Mouse (Mus musculus) left cerebral cortex, postnatal 10 days (tissue): ENCODE data around the gene Nrsn2. TPM values are rescaled to one million over a fixed set of nuclear protein-coding genes. Genes with fewer than 3 reads are reported as not detected.

ENCODE experiments used
- DNase-seq, 2 experiments: peaks; one replicate each; pipeline ENCODE4 v3.0.0; 2021 to 2022; ENCODE audit warnings: low spot score in 2 of 2, mixed read lengths in 1 of 2; ENCODE audit errors: extremely low spot score in 1 of 2
- intact Hi-C: fragments of 180-260 bp; cut with DNase I; formaldehyde crosslinking; loops from one replicate; pipeline ENCODE4 v1.15.1; 2025
- total RNA-seq, 2 experiments: library from RNA; stranded (reverse); gene quantifications; 2 replicates each; pipeline ENCODE4 v1.2.3; 2021

Nrsn2 gene
- total RNA-seq, 2 experiments from 2014 or later: 37.5 to 53.4 TPM

DNA sequence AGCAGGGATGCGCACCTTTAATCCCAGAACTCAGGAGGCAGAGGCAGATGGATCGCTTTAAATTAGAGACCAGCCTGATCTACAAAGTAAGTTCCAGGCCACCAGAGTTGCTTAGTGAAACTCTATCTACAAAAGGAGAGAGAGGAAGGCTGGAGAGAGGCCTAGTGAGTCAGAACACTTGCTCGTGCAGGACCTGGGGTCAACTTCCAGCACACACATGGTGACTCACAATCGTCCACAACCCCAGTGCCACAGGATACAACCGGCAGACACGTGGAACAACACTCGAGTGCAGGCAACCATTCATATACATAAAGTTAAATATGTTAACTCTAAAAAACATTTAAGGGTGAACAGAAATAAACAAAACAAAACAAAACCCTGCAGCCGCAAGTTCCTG is 49.8 kb downstream of the Nrsn2 start:
- DNase-seq: no peak
- intact Hi-C loops: loop anchor here (10.0 kb wide), 1 partner anchor 72 kb away; no protein-coding TSS in a partner anchor

GRCm38 (mm10) chr2:152326157-152326556 is 50.3 kb downstream of the Nrsn2 start:
- DNase-seq: no peak
- intact Hi-C loops: loop anchor here (10.0 kb wide), 1 partner anchor 71 kb away; no protein-coding TSS in a partner anchor

DNA sequence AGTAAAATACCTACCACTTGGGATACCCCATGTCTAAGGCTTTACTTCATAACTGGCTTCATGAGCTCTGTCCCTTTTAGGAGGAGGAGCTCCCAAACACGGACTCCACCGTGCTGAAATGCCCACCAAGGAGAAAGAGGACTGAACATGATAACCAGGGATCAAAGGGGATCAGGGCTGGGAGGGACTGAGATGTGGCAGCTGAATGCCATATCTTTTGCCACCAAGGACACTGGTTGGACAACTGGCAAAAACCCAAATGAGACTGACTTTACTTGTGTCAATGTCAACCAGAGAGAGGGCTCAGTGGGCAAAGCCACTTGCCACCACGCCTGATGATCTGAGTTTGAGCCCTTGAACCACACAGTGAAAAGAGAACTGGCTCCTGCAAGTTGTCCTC is 51.6 kb downstream of the Nrsn2 start:
- no peak for DNase-seq
- intact Hi-C loops: loop anchor here (10.0 kb wide), 1 partner anchor 70 kb away; no protein-coding TSS in a partner anchor

GRCm38 (mm10) chr2:152323971-152324370 is 52.5 kb downstream of the Nrsn2 start:
- intact Hi-C loops: loop anchor here (10.0 kb wide), 1 partner anchor 69 kb away; no protein-coding TSS in a partner anchor
- DNase-seq: no peak

- intact Hi-C loops: loop anchor here (10.0 kb wide), 1 partner anchor 67 kb away; no protein-coding TSS in a partner anchor
- DNase-seq: no peak
These were observed 54.2 kb downstream of the Nrsn2 start for GRCm38 (mm10) chr2:152322198-152322597.

GRCm38 (mm10) chr2:152321558-152321957 is 54.9 kb downstream of the Nrsn2 start:
- no peak for DNase-seq
- intact Hi-C loops: loop anchor here (10.0 kb wide), 1 partner anchor 67 kb away; no protein-coding TSS in a partner anchor

Other genes starting within 250 kb of the Nrsn2 start
- gene Tcf15, start 233.1 kb downstream of the Nrsn2 start, total RNA-seq: under 1 TPM; 0.60 to 0.61 TPM
- gene Csnk2a1, start 149.8 kb downstream of the Nrsn2 start, total RNA-seq: 100 to 1,000 TPM; 129 to 133 TPM
- 10 to 100 TPM; 42.8 to 46.9 TPM for gene Tbc1d20, start 82.8 kb downstream of the Nrsn2 start, total RNA-seq
- gene Rbck1, start 44.0 kb downstream of the Nrsn2 start, total RNA-seq: 100 to 1,000 TPM; 106 to 107 TPM
- 1 to 10 TPM in 1 of 2 experiments, under 1 TPM in 1; 0.49 to 1.0 TPM for gene Trib3, start 32.6 kb downstream of the Nrsn2 start, total RNA-seq
- gene Sox12, start 21.4 kb upstream of the Nrsn2 start, total RNA-seq: 10 to 100 TPM; 35.3 to 38.0 TPM
- 10 to 100 TPM; 10.6 to 10.9 TPM for gene Zcchc3, start 38.4 kb upstream of the Nrsn2 start, total RNA-seq
- gene 6820408C15Rik, start 38.9 kb upstream of the Nrsn2 start, total RNA-seq: 1 to 10 TPM; 3.4 to 3.7 TPM
- gene Defb23, start 88.0 kb upstream of the Nrsn2 start, total RNA-seq: not detected
- not detected for gene Defb20, start 100.4 kb upstream of the Nrsn2 start, total RNA-seq
- gene Defb22, start 113.5 kb upstream of the Nrsn2 start, total RNA-seq: not detected
- gene Defb26, start 135.1 kb upstream of the Nrsn2 start, total RNA-seq: not detected
- gene Defb28, start 141.6 kb upstream of the Nrsn2 start, total RNA-seq: not detected
- not detected for gene Defb29, start 163.5 kb upstream of the Nrsn2 start, total RNA-seq
- gene Gm17416, start 192.7 kb upstream of the Nrsn2 start, total RNA-seq: not detected
- gene Defb21, start 196.1 kb upstream of the Nrsn2 start, total RNA-seq: not detected
- not detected for gene Defb19, start 203.7 kb upstream of the Nrsn2 start, total RNA-seq
- gene Defb45, start 222.8 kb upstream of the Nrsn2 start, total RNA-seq: not detected
- not detected for gene Defb36, start 227.7 kb upstream of the Nrsn2 start, total RNA-seq
- not detected for gene Defb25, start 246.4 kb upstream of the Nrsn2 start, total RNA-seq